Mouse (Mus musculus) adrenal gland, postnatal 10 days (tissue): ENCODE measurements around the gene Map3k20. TPM values are rescaled to one million over a fixed set of nuclear protein-coding genes. Genes with fewer than 3 reads are reported as not detected.

Experiments used
- DNase-seq: peaks from one replicate; pipeline ENCODE4 v3.0.0; 2021; ENCODE audit warnings: mixed read lengths
- total RNA-seq, 2 experiments: library from RNA; stranded (reverse); gene quantifications; 2 replicates each; pipeline ENCODE4 v1.2.3; 2021

Gene Map3k20
- total RNA-seq, 2 experiments from 2014 or later, result 40.6 to 61.7 TPM

GRCm38 (mm10) chr2:72491650-72492049 lies 206.2 kb downstream of the Map3k20 start:
- DNase-seq, result no peak

Other genes with a start within 250 kb of the Map3k20 start
- gene Cdca7, start 190.5 kb downstream of the Map3k20 start, total RNA-seq, result 10 to 100 TPM in 1 of 2 experiments, 1 to 10 TPM in 1; 9.5 to 14.5 TPM